Mouse (Mus musculus) gastrocnemius, postnatal 14 days (tissue): ENCODE results near the gene Pdia5. TPM values are rescaled to one million over a fixed set of nuclear protein-coding genes. Genes with fewer than 3 reads are reported as not detected.

Source experiments
- DNase-seq: peaks from one replicate; pipeline ENCODE4 v3.0.0; 2021; ENCODE audit warnings: mixed read lengths
- intact Hi-C: fragments of 180-260 bp; cut with DNase I; formaldehyde crosslinking; loops from one replicate; pipeline ENCODE4 v1.15.1; 2025; ENCODE audit warnings: low total_unique reads
- long read RNA-seq, 2 experiments: library from polyadenylated mRNA; stranded (forward); transcript quantifications; one replicate each; pipeline ENCODE4 v2.0.0; 2021
- total RNA-seq, 2 experiments: library from RNA; stranded (reverse); gene quantifications; 2 replicates each; pipeline ENCODE4 v1.2.3; 2021

Pdia5 gene
- total RNA-seq, result 1 to 10 TPM; 6.7 TPM
- long read RNA-seq, experiment 1, transcript Pdia5-201 (17 exons, 1,809 nt), result major isoform, 8 of 8 reads
- long read RNA-seq, experiment 1, partial matches to known transcripts, result 0 of 8 reads
- long read RNA-seq, experiment 1, other reads (novel, unspliced or antisense), result 0 of 8 reads
- long read RNA-seq, experiment 2, transcript Pdia5-201 (17 exons, 1,809 nt), result major isoform, 9 of 10 reads
- long read RNA-seq, experiment 2, partial matches to known transcripts, result 1 of 10 reads
- long read RNA-seq, experiment 2, other reads (novel, unspliced or antisense), result 0 of 10 reads

DNA sequence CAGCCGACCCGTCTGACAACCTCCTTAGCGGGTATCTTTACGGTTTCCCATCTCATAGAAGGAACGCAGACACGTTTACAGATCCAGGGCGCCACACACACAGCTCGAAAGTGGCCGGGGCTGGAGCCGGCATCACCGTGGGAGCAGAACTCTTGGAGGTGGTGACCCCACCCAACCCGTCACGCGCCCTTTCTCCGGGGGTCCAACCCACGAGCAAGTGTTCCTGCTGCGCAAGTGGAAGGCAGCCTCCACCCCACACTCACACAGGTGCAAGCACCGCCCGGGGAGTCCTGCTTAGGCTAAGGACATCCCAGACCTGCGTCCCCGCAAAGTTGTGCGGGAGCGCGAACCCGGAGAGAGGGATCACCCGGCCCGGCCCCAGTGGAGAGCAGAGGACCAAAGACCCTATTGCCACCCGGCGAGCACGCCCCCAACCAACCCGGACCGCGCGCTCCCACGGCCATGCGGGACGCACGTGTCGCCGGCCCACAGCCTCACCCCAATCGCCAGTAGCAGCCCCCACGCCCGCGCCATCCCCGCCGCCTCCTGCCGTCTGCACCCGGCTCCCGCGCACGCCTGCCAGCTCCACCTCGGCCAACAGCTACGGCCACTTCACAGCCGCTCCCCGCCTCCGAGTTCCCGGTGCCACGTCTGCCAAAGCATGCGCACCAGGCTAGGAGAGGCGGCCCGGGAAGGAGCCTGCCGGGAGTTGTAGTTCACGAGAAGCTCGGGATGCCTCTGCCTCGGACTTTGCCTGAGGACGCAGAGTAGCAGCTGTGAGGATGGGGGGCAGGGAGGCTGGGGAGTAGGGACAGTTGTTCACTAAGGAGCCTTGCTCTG, at the start of gene Pdia5:
Pdia5 (minus strand) TSS at position 643 of the 840 bp plus-strand sequence.
- intact Hi-C loops, result no loop called here
- peak; percentile 93 for DNase-seq

DNA sequence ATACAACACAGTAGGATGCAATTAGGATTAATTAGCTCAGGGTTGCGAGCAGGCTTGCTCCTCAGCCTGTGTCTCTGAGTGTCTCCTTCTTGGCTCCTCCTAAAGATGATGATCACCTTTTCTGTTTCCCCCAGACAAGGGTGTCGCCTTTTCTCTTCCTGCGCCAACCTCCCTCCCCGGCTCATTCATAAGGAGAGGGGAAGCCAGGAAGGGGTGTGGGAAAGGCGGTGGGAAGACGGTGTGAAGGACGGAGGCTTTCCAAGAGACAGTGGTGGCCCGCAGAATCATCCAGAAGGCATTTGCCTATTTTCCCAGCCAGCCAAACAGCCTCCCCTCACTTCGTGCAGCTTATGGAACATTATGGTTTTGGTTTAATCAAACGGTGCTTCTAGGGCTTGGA, 48.4 kb upstream of the Pdia5 start:
- intact Hi-C loops, result loop anchor here (5.0 kb wide), 1 partner anchor 88 kb away; no protein-coding TSS in a partner anchor
- DNase-seq, result no peak

DNA sequence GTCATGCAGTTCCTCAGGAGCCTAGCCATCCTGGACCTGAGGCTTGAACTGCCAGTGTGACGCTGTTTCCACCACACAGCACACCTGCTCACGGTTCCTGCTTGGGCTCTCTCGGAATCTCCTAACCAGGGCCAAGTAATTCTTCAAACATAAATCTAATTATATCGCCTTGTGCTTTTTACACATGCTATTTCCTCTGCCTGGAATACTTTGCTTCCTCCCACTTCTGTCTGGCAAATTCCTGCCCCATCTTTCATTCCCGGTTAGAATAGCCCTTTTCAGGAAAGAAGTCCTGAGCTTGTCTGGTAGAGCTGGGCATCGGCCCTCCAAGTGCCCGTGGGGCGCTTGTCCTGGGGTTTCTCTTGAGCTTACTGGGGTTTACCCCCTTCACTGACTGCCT, 47.0 kb upstream of the Pdia5 start:
- intact Hi-C loops, result loop anchor here (5.0 kb wide), 1 partner anchor 90 kb away; no protein-coding TSS in a partner anchor
- DNase-seq, result no peak

DNA sequence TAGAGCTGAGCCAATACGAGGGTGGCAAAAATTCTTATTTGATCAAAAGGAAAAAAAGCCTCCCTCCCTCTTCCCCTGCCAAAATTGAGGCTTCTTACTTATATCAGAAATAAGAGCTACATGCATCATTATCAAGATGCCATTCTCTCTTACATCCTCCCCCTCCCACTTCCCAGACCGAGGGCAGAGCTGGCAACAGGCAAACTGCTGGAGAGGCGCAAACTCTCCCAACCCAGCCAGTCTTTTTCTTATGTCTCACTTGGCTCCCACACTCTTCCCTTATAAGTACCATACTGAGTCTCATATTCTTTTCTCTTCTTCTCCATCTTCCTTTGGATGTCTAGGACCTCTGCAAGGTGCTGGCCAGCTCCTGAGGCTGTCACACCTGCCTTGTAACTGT, 44.0 kb upstream of the Pdia5 start:
- intact Hi-C loops, result loop anchor here (5.0 kb wide), 1 partner anchor 93 kb away; no protein-coding TSS in a partner anchor
- no peak for DNase-seq

DNA sequence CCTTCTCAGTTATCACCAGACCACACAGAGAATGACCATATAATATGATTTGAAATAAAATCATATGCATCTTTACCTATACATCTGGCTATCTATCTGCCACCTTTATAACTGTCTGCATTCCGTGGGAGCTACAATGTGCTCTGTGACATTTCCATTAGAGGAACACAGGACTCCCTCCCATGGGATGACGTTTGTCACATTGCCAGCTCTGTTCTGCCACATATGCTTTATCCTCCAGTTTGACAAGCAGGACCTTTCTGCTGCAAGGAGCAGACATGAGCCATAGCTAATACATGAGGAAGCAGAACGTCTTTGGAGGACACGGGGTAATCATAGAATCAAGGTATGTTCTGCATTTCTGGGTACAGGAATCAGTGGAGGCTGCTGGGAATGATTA, 33.5 kb upstream of the Pdia5 start:
- no peak for DNase-seq
- intact Hi-C loops, result no loop called here

- intact Hi-C loops, result no loop called here
- DNase-seq, result no peak
Measured at GRCm38 (mm10) chr16:35519245-35519644, 28.6 kb upstream of the Pdia5 start.

GRCm38 (mm10) chr16:35517976-35518951, 27.6 kb upstream of the Pdia5 start:
- peak; percentile 10 for DNase-seq
- intact Hi-C loops, result no loop called here

DNA sequence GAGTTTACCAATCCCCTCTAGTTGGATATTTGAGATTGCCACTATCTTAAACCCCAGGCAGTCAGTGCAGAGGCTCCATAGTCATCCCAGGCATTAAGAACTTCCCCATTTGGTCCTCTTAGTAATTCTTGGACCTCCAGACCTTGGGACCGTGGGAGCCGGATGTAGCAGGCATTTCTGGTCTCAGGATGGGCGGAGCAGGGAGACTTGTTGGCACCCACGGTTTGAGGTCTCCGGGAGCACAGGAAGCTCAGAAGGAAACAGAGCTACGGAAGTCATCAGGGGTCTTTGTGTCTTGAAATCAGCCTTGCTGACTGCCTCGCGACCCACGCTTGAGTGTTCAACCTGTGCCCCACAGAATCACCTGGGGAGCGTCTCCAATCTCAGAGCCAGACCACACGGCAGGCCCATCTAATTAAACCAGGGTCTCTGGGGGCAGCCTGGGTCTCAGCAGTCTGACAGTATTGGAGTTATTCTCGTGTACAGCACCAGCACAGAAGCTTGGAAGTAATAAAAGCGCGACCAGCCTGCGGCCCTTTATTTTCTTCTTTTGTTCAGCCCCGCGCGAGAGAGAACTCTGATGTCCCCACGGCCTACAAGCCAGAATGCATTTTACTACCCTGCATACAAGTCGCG, 25.4 kb upstream of the Pdia5 start:
- DNase-seq, result no peak
- intact Hi-C loops, result no loop called here

GRCm38 (mm10) chr16:35509331-35510070, 18.8 kb upstream of the Pdia5 start:
- intact Hi-C loops, result no loop called here
- DNase-seq, result no peak

DNA sequence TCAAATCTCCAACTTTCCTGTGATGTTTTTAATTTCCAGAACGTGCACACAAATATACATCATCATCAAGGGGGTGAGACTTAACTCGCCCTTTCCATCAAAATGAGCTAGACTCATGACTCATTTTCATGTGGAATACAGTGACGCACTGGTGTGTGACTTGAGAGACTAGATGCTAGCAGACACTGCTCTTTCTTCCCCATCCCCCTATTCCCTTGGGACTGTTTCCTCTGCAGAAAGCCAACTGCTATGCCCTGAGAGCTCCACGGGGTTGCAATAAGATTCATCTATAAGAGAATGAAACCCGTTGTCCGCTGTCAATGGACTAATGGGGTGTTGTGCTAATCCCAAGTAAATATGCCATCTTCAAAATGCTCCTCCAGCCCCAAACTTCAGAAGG, 17.9 kb upstream of the Pdia5 start:
- intact Hi-C loops, result no loop called here
- no peak for DNase-seq

DNA sequence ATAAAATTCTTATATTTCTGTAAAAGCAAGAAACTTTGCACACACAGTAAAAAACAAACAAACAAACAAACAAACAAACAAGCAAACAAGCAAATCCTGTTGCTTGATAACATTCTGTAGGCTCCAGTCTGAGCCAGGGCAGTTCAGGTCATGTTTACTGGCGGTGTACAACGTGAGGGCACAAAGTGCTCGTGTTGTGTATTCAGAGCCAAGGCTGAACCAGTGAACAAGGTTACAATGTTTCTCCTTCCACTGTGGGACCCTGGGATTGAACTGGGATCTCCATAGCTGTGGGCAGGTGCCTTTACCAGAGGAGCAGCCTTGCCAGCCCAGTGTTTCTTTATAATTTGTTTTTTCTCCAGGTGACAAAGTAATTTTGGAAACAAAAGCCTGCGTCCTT, 15.1 kb upstream of the Pdia5 start:
- DNase-seq, result no peak
- intact Hi-C loops, result no loop called here

DNA sequence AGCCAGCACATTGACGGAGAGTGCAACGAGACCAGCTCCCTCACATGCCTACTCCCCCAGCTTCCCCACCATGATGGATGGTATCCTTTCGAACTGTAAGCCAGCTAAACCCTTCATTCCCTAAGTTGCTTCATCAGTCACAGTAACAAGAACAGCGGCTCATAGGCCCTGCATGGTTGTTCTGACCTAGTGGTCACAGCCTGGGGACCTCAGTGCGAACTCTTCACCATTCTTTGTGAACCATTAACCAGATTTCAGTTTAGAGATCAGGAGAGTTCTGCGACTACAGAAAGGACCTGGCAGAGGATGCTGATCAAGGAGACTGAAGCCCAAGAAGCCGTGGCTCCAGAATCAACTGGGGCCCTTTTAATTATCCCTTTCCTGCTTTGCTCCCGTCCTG, 13.6 kb upstream of the Pdia5 start:
- no peak for DNase-seq
- intact Hi-C loops, result no loop called here

- intact Hi-C loops, result no loop called here
- DNase-seq, result no peak
Measured at GRCm38 (mm10) chr16:35502456-35502855, 11.8 kb upstream of the Pdia5 start.

DNA sequence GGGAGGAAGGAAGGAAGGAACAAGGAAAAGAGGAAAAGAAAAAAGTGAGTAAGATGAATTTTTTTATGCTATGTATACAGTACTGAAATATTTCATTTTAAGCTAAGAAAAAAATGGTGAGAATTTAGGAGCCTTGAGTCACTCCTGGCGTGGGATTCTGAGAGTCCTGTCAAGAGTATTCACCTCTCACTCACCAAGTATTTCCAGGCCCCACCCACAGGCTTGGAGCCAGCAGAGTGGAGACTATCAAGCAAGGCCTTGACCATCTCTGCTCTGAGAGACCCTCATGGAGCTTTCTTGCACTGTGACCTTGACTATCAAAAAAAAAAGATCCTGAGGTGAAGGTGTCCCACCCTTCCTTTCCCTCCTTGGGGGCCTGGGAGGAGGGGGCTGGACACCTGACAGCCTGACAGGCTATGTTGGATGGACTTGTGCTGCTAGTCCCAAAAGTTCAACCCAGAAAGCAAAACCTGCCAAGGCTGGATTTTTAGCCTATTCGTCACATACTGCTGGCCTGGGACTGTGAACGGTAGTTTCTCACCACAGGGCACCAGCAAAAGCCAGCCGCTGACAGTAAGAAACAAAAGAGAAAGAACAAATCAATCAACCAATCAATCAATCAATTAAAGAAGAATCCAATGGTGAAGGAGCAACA, 10.6 kb upstream of the Pdia5 start:
- no peak for DNase-seq
- intact Hi-C loops, result no loop called here

GRCm38 (mm10) chr16:35500342-35500741, 9.7 kb upstream of the Pdia5 start:
- DNase-seq, result no peak
- intact Hi-C loops, result no loop called here

GRCm38 (mm10) chr16:35489793-35490192, 880 bp downstream of the Pdia5 start:
- intact Hi-C loops, result no loop called here
- no peak for DNase-seq

GRCm38 (mm10) chr16:35489066-35489718, 1.5 kb downstream of the Pdia5 start:
- DNase-seq, result no peak
- intact Hi-C loops, result no loop called here

- intact Hi-C loops, result no loop called here
- no peak for DNase-seq
Measured at GRCm38 (mm10) chr16:35487776-35488175, 2.9 kb downstream of the Pdia5 start.
